Mouse (Mus musculus): ENCODE results near the gene Olfr844. TPM values are rescaled to one million over a fixed set of nuclear protein-coding genes. Genes with fewer than 3 reads are reported as not detected.

Olfr844 gene
- total RNA-seq (2014; rRNA removed), result not detected in 2 replicates
- not detected in 2 replicates for polyA plus RNA-seq (2015; fragmentation: Nextera tagmentation; extraction: Ambion mirVana)

DNA sequence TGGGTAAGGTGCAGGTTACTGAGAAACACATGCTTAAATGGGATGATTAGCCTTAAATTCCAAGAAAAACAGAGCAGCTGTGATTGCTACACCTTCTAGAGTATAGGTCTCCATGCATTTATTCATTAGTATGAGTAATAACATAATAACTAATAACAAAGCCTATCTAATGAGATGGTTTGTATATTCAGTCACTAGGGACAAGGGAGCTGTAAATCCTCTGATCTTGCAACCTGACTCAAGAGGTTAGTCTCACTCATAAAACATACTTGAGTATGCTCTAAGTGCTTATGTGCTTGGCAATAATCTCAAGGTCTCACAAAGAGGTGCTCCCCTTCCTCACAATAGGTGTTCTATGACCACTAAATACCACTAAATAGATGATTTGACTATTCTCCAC lies at the start of gene Olfr844:
TSS of gene Olfr844 (plus strand) at position 301 of the 400 bp plus-strand sequence.
- Histone ChIP-seq H3K4me3 (ENCODE audit: low read depth, low read length) (no peak within 1 kb of the TSS), H3K9ac (replicated peaks; ENCODE audit: low read length, poor library complexity, severe bottlenecking) (no peak within 1 kb of the TSS), H3K27ac (ENCODE audit: low read depth, low read length) (no peak within 1 kb of the TSS), H3K4me2 (ENCODE audit: low read depth, low read length, poor library complexity, severe bottlenecking) (no peak within 1 kb of the TSS), H3K9me3 (ENCODE audit: low read length) (peaks cover 23% of the 10 kb centered on the region), H3K36me3 (ENCODE audit: insufficient read depth, low read length) (no peaks in the 10 kb centered on the region), H3K27me3 (ENCODE audit: insufficient read depth, low read length) (no peaks in the 10 kb centered on the region), H3K4me1 (ENCODE audit: insufficient read depth, low read length) (no peaks in the 10 kb centered on the region)
- TF ChIP-seq CTCF (IDR thresholded peaks at IDR 0.05), result no peak
- no peak for ATAC-seq (ENCODE audit: low FRiP score)
- no peak for DNase-seq (ENCODE audit: low spot score)

DNA sequence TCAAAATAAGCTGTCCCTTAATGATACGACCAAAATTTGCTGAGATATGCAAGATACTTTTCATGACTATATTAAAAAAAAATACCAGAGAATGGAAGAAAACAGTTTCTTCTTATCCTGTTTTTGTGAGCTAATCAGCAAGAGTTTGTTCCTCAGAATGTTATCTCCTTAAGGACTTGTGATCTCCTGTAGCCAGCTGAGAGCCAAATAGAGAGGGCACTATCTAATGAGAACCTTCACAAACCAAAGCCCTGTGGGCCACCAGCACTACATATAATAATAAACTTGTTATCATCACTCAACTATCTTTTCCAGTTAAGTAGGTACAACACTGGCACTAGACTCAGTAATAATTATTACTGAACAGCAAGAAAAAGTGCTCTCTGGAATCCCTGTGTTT lies 20.0 kb downstream of the Olfr844 start, which contains the start of gene Olfr845:
TSS of gene Olfr845 (plus strand) at position 301 of the 400 bp plus-strand sequence.
- ATAC-seq (ENCODE audit: low FRiP score) (no peak), DNase-seq (ENCODE audit: low spot score) (no peak)
- TF ChIP-seq CTCF (IDR thresholded peaks at IDR 0.05), result no peak
- no peaks in the 10 kb centered on the region for H3K36me3 ChIP-seq (ENCODE audit: insufficient read depth, low read length)
- WGBS, result 78% methylated on average over 1 of the region's 1 CpGs
- peaks cover 13% of the 10 kb centered on the region; the same call in 1 of the 2 replicates for H3K9me3 ChIP-seq (ENCODE audit: low read length)
- H3K4me2 ChIP-seq (ENCODE audit: low read depth, low read length, poor library complexity, severe bottlenecking), result no peak within 1 kb of the TSS
- H3K4me3 ChIP-seq (ENCODE audit: low read depth, low read length), result no peak within 1 kb of the TSS
- H3K4me1 ChIP-seq (ENCODE audit: insufficient read depth, low read length), result no peaks in the 10 kb centered on the region
- no peaks in the 10 kb centered on the region for H3K27me3 ChIP-seq (ENCODE audit: insufficient read depth, low read length)
- no peak within 1 kb of the TSS for H3K9ac ChIP-seq (replicated peaks; ENCODE audit: low read length, poor library complexity, severe bottlenecking)
- H3K27ac ChIP-seq (ENCODE audit: low read depth, low read length), result no peak within 1 kb of the TSS

DNA sequence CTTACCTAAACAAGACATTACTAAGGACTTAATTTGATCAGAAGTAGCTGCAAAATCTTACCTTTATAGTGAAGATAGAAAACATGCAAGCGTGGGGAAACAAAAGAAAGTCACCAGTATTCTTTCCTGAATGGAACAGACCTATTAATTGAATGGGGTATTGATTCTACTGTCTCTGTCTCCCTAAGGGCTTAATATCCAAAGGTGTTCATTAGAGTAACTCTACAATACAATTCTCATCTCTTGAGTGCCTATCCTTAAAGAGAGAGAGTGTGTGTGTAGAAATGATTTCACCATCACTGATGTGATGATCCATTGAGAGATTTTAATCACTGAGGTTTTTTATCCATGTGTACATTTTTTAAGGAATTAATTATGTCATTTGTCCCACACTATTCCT lies 47.8 kb downstream of the Olfr844 start, which contains the start of gene Olfr846:
TSS of gene Olfr846 (minus strand) at position 101 of the 400 bp plus-strand sequence.
- Histone ChIP-seq H3K4me2 (ENCODE audit: low read depth, low read length, poor library complexity, severe bottlenecking) (no peak within 1 kb of the TSS), H3K4me1 (ENCODE audit: insufficient read depth, low read length) (no peaks in the 10 kb centered on the region), H3K27ac (ENCODE audit: low read depth, low read length) (no peak within 1 kb of the TSS), H3K36me3 (ENCODE audit: insufficient read depth, low read length) (no peaks in the 10 kb centered on the region), H3K27me3 (ENCODE audit: insufficient read depth, low read length) (no peaks in the 10 kb centered on the region), H3K4me3 (ENCODE audit: low read depth, low read length) (no peak within 1 kb of the TSS), H3K9me3 (ENCODE audit: low read length) (peaks cover 6% of the 10 kb centered on the region; the same call in 1 of the 2 replicates), H3K9ac (replicated peaks; ENCODE audit: low read length, poor library complexity, severe bottlenecking) (no peak within 1 kb of the TSS)
- ATAC-seq (ENCODE audit: low FRiP score) (no peak), DNase-seq (ENCODE audit: low spot score) (no peak)
- WGBS, result 49% methylated on average over 1 of the region's 1 CpGs
- no peak for TF ChIP-seq CTCF (IDR thresholded peaks at IDR 0.05)

Other genes starting within 250 kb of the Olfr844 start
- not detected in 2 replicates for gene Olfr836, start 196.0 kb upstream of the Olfr844 start, total RNA-seq (2014; rRNA removed)
- not detected in 2 replicates for gene Olfr836, start 196.0 kb upstream of the Olfr844 start, polyA plus RNA-seq (2015; fragmentation: Nextera tagmentation; extraction: Ambion mirVana)
- gene Olfr837, start 180.0 kb upstream of the Olfr844 start, total RNA-seq (2014; rRNA removed), result not detected in 2 replicates
- not detected in 2 replicates for gene Olfr837, start 180.0 kb upstream of the Olfr844 start, polyA plus RNA-seq (2015; fragmentation: Nextera tagmentation; extraction: Ambion mirVana)
- gene Olfr839-ps1, start 139.0 kb upstream of the Olfr844 start, total RNA-seq (2014; rRNA removed), result under 0.01 TPM in 1 of 2 replicates, not detected in the other
- not detected in 2 replicates for gene Olfr839-ps1, start 139.0 kb upstream of the Olfr844 start, polyA plus RNA-seq (2015; fragmentation: Nextera tagmentation; extraction: Ambion mirVana)
- not detected in 2 replicates for gene Olfr843, start 64.4 kb upstream of the Olfr844 start, total RNA-seq (2014; rRNA removed)
- not detected in 2 replicates for gene Olfr843, start 64.4 kb upstream of the Olfr844 start, polyA plus RNA-seq (2015; fragmentation: Nextera tagmentation; extraction: Ambion mirVana)
- not detected in 2 replicates for gene Olfr845, start 20.1 kb downstream of the Olfr844 start, total RNA-seq (2014; rRNA removed)
- not detected in 2 replicates for gene Olfr845, start 20.1 kb downstream of the Olfr844 start, polyA plus RNA-seq (2015; fragmentation: Nextera tagmentation; extraction: Ambion mirVana)
- not detected in 2 replicates for gene Olfr846, start 47.7 kb downstream of the Olfr844 start, total RNA-seq (2014; rRNA removed)
- gene Olfr846, start 47.7 kb downstream of the Olfr844 start, polyA plus RNA-seq (2015; fragmentation: Nextera tagmentation; extraction: Ambion mirVana), result not detected in 2 replicates
- gene Olfr847, start 62.3 kb downstream of the Olfr844 start, total RNA-seq (2014; rRNA removed), result not detected in 2 replicates
- not detected in 2 replicates for gene Olfr847, start 62.3 kb downstream of the Olfr844 start, polyA plus RNA-seq (2015; fragmentation: Nextera tagmentation; extraction: Ambion mirVana)
- gene Olfr849, start 123.9 kb downstream of the Olfr844 start, total RNA-seq (2014; rRNA removed), result not detected in 2 replicates
- not detected in 2 replicates for gene Olfr849, start 123.9 kb downstream of the Olfr844 start, polyA plus RNA-seq (2015; fragmentation: Nextera tagmentation; extraction: Ambion mirVana)
- gene Olfr850, start 161.9 kb downstream of the Olfr844 start, total RNA-seq (2014; rRNA removed), result not detected in 2 replicates
- gene Olfr850, start 161.9 kb downstream of the Olfr844 start, polyA plus RNA-seq (2015; fragmentation: Nextera tagmentation; extraction: Ambion mirVana), result not detected in 2 replicates
- gene Olfr851, start 176.9 kb downstream of the Olfr844 start, total RNA-seq (2014; rRNA removed), result not detected in 2 replicates
- gene Olfr851, start 176.9 kb downstream of the Olfr844 start, polyA plus RNA-seq (2015; fragmentation: Nextera tagmentation; extraction: Ambion mirVana), result not detected in 2 replicates
- gene Olfr853, start 224.7 kb downstream of the Olfr844 start, total RNA-seq (2014; rRNA removed), result not detected in 2 replicates
- not detected in 2 replicates for gene Olfr853, start 224.7 kb downstream of the Olfr844 start, polyA plus RNA-seq (2015; fragmentation: Nextera tagmentation; extraction: Ambion mirVana)

All from midbrain, postnatal 0 days (tissue).